Mouse (Mus musculus): ENCODE results near the gene Il4i1. TPM values are rescaled to one million over a fixed set of nuclear protein-coding genes. Genes with fewer than 3 reads are reported as not detected.

The Il4i1 gene
- polyA plus RNA-seq, 1 experiment from 2014 or later = 1.9 TPM

DNA sequence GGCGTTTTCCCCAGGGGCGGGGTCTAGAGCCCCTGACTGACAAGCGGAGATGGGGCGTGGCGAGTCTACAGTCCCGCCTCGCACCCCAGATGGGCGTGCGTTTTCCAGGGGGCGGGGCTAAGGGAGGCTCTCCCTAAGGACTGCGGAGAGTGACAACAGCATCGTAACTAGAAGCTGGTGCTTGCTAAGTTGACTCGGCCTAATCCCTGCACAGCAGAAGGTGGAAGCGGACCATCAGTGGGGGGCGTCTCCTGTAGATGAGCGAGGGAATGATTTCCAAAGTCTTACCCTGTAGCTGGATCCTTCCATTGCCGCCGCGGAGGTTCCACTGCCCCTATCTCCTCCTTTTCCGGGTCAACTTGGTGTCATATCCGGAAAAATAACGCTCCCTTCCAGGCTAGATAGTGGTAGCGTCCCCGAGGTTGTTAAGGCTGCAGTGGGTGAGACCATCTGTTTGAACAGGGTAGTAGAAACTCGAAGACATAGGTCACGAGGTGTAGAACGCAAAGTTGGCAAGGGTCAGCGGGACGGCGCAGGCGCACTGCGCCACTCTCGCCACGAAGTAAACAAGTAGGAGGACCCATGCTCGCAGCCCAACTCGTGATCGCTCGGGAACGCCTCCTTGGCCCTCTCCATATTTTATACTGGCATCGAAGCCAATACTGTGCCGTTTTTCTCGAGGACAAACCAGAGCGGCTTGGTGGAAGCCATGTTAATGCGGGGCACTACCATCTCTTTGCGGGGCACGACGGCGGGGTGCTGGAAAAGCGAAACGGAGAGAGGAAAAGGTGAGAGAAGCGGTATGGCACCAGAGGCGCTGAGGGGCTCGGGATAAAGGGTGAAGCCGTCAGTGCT, 32.6 kb downstream of the Il4i1 start, which contains the start of the genes Akt1s1 and Tbc1d17:
TSS of gene Akt1s1 (plus strand) at position 431 of the 855 bp plus-strand sequence.
TSS of gene Tbc1d17 (minus strand) at position 519 of the 855 bp plus-strand sequence.
- H3K4me1 ChIP-seq (ENCODE audit: insufficient read depth, low read depth, low read length) = peaks cover 18% of the 10 kb centered on the region; the same call in 1 of the 2 replicates
- H3K27ac ChIP-seq (ENCODE audit: low read length) = peak within 1 kb of the TSS; percentile 98
- DNase-seq (ENCODE audit: low spot score) = peak; percentile 99
- no peaks in the 10 kb centered on the region for H3K9me3 ChIP-seq (ENCODE audit: low read length)
- under 1% methylated on average over 54 of the region's 54 CpGs for WGBS
- peak; percentile 86 for ATAC-seq
- H3K9ac ChIP-seq (replicated peaks; ENCODE audit: low read depth) = peak within 1 kb of the TSS; percentile 76
- H3K4me3 ChIP-seq (ENCODE audit: low read depth, low read length) = peak within 1 kb of the TSS; percentile 82
- TF ChIP-seq EP300 (IDR thresholded peaks at IDR 0.05) = peak; percentile 85
- no peak; the same call in 1 of the 2 replicates for TF ChIP-seq CTCF (IDR thresholded peaks at IDR 0.05)
- H3K4me2 ChIP-seq (replicated peaks; ENCODE audit: low read depth, low read length) = peak within 1 kb of the TSS; percentile 88
- H3K36me3 ChIP-seq (ENCODE audit: insufficient read depth, low read length) = peaks cover 29% of the 10 kb centered on the region
- no peaks in the 10 kb centered on the region for H3K27me3 ChIP-seq (replicated peaks; ENCODE audit: insufficient read depth, low read length)

DNA sequence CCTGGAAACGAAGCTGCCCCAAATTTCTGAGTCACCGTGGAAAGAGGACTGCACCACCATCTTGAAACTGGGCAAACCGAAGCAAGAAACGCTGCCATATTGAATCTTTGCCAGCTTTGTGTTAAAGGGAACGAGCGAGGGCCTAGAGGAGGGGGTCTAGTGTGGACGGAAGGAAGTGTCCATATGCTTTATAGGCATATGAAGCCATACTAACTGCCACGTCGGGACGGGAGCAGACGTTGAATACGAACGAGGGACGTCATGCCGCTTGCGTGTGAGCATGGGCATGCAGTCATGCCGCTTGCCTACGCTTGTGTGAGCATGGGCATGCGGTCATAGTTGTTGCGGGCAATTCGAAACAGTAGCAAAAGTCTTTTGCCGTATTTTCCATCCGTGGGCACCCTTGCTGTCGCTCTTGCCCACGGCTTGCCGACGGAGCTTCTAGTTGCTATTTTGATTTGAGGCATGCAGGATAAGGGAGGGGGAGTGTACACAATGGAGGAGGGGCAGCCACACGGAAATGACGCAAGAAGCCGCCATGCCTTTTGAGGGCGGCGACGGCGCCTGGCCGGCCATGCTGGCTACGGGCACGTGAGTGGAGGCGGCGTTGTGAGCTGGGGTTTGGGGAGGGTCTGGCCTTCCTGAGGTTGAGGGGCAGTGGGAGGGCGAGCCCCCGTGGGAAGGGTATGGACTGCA, 33.4 kb downstream of the Il4i1 start:
- peaks cover 21% of the 10 kb centered on the region for H3K36me3 ChIP-seq (ENCODE audit: insufficient read depth, low read length)
- H3K4me2 ChIP-seq (replicated peaks; ENCODE audit: low read depth, low read length) = peak overlapping the region; percentile 88
- H3K4me1 ChIP-seq (ENCODE audit: insufficient read depth, low read depth, low read length) = peaks cover 20% of the 10 kb centered on the region; the same call in 1 of the 2 replicates
- 1% methylated on average over 41 of the region's 41 CpGs for WGBS
- ATAC-seq (peak; percentile 69), DNase-seq (ENCODE audit: low spot score) (peak; percentile 98)
- H3K27ac ChIP-seq (ENCODE audit: low read length) = peak overlapping the region; percentile 98
- no peaks in the 10 kb centered on the region for H3K9me3 ChIP-seq (ENCODE audit: low read length)
- H3K27me3 ChIP-seq (replicated peaks; ENCODE audit: insufficient read depth, low read length) = no peaks in the 10 kb centered on the region
- peak overlapping the region; percentile 76 for H3K9ac ChIP-seq (replicated peaks; ENCODE audit: low read depth)
- H3K4me3 ChIP-seq (ENCODE audit: low read depth, low read length) = peak overlapping the region; percentile 82
- TF ChIP-seq CTCF (IDR thresholded peaks at IDR 0.05) (no peak), EP300 (IDR thresholded peaks at IDR 0.05) (peak; percentile 58)

DNA sequence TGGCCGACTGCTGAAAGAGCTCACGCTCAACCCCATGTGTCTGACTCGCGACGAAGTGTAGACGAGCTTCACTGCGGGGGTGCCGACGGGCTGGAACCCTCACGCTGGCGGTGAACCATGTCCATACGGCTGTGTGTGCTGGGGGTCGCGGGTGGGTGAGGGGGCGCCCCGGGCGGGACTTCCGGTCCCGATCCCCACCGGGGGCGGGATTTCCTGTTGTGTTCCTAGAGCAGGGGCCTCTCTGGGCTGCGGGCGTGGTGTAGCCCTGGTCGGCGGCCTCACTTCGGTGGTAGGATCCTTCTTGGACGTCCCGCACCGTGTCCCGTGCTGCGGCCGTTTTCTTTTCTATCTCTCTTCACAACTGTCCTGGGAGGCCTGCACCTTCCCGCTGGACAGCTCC, 34.0 kb downstream of the Il4i1 start:
- under 1% methylated on average over 33 of the region's 33 CpGs for WGBS
- peak; percentile 87 for DNase-seq (ENCODE audit: low spot score)
- Histone ChIP-seq H3K27me3 (replicated peaks; ENCODE audit: insufficient read depth, low read length) (no peaks in the 10 kb centered on the region), H3K4me2 (replicated peaks; ENCODE audit: low read depth, low read length) (peak overlapping the region; percentile 88), H3K9me3 (ENCODE audit: low read length) (no peaks in the 10 kb centered on the region), H3K9ac (replicated peaks; ENCODE audit: low read depth) (peak overlapping the region; percentile 76), H3K36me3 (ENCODE audit: insufficient read depth, low read length) (peaks cover 16% of the 10 kb centered on the region), H3K27ac (ENCODE audit: low read length) (peak overlapping the region; percentile 98), H3K4me1 (ENCODE audit: insufficient read depth, low read depth, low read length) (peaks cover 24% of the 10 kb centered on the region), H3K4me3 (ENCODE audit: low read depth, low read length) (peak overlapping the region; percentile 82)
- no peak for TF ChIP-seq EP300 (IDR thresholded peaks at IDR 0.05)
- TF ChIP-seq CTCF (IDR thresholded peaks at IDR 0.05) = no peak
- ATAC-seq = peak; percentile 27

DNA sequence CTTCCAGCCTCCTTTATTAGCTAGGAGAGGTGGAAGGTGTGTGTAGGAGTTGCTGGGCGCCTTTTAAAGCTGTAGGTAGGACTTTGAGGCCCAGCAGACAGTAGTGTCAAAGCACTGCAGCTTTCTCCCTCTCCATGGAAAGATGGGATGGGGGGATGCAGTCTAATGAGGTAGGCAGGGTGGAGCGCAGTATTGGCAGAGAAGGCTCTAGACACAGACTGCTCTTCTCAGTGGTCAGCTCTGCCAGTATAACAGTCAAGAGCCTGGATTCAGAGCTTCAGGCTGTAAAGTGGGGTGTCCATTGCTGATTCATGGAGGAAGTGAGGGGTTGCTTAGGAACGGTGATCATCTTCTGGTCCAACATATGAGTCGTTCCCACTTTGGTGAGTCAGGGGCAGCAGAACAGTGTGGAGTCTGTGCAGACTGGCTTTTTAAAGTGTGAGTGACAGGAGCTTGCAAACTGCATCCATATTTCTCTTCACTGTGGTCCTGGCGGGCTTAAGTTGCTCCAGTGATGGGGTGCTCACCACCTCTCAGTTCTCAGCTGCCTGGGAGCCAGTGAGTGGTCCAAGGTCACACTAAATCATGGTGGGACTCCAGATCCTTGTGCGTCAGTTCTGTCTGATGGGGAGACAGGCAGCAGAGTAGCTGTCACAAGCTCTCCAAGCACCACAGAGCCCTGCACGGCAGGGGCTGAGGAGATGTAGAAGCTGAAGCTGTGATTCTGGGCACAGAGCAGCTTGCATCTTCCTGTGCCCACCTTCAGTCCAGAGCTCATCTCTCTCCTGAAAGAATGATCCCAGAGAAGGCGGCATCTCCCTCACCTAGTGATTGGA, 34.8 kb downstream of the Il4i1 start:
- H3K36me3 ChIP-seq (ENCODE audit: insufficient read depth, low read length) = peaks cover 7% of the 10 kb centered on the region
- peaks cover 28% of the 10 kb centered on the region for H3K4me1 ChIP-seq (ENCODE audit: insufficient read depth, low read depth, low read length)

DNA sequence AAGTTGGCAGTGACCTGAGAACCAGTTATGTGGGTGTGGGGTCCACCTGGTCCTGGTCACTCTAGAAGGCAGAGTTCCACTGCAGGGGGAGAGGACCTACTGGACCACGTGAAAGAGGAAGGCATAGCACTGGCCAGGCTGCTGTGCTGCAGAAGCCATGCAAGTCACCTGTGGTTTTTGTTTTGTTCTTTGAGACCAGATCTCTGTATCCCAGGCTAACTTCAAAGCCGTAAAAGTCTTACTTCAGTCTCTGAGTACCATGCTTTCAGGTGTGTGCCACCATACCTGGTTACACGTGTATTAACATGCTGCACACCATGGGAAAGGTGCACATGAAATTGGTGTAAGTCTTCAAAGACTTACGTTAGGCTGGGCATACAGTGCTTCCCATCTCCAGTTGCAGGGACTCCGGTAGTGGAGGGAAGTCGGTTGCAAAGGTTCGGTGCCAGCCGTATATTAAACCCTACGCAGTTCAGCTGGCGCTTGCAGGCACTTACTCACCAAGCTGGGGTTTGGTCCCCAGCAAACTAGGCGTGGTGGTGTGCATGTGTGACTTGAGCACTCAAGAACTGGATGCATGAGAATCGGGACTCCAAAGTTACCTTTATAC, 35.5 kb downstream of the Il4i1 start:
- no peak for DNase-seq (ENCODE audit: low spot score)
- Histone ChIP-seq H3K4me3 (ENCODE audit: low read depth, low read length) (no peak overlapping the region), H3K9me3 (ENCODE audit: low read length) (no peaks in the 10 kb centered on the region), H3K27ac (ENCODE audit: low read length) (no peak overlapping the region), H3K36me3 (ENCODE audit: insufficient read depth, low read length) (no peaks in the 10 kb centered on the region; the same call in 1 of the 2 replicates), H3K4me1 (ENCODE audit: insufficient read depth, low read depth, low read length) (peaks cover 32% of the 10 kb centered on the region), H3K9ac (replicated peaks; ENCODE audit: low read depth) (no peak overlapping the region), H3K27me3 (replicated peaks; ENCODE audit: insufficient read depth, low read length) (no peaks in the 10 kb centered on the region), H3K4me2 (replicated peaks; ENCODE audit: low read depth, low read length) (no peak overlapping the region)
- TF ChIP-seq CTCF (IDR thresholded peaks at IDR 0.05) = no peak
- TF ChIP-seq EP300 (IDR thresholded peaks at IDR 0.05) = no peak
- WGBS = 88% methylated on average over 12 of the region's 12 CpGs
- ATAC-seq = no peak

More for the DNA sequence above, 34.8 kb downstream of the Il4i1 start:
- ATAC-seq (no peak), DNase-seq (ENCODE audit: low spot score) (no peak)
- H3K4me2 ChIP-seq (replicated peaks; ENCODE audit: low read depth, low read length) = peak overlapping the region; percentile 88
- H3K27me3 ChIP-seq (replicated peaks; ENCODE audit: insufficient read depth, low read length) = no peaks in the 10 kb centered on the region
- TF ChIP-seq EP300 (IDR thresholded peaks at IDR 0.05) = no peak
- TF ChIP-seq CTCF (IDR thresholded peaks at IDR 0.05) = no peak
- H3K4me3 ChIP-seq (ENCODE audit: low read depth, low read length) = peak overlapping the region; percentile 82
- H3K27ac ChIP-seq (ENCODE audit: low read length) = peak overlapping the region; percentile 98
- peak overlapping the region; percentile 76 for H3K9ac ChIP-seq (replicated peaks; ENCODE audit: low read depth)
- 72% methylated on average over 8 of the region's 8 CpGs for WGBS
- H3K9me3 ChIP-seq (ENCODE audit: low read length) = no peaks in the 10 kb centered on the region
